Mouse (Mus musculus): ENCODE measurements at regions not wholly inside any gene's neighbourhood (a gene's known extent, or its start where the extent isn't known, plus 50 kb on each side); places are given as distances from the start of the nearest gene placed in this dataset.

DNA sequence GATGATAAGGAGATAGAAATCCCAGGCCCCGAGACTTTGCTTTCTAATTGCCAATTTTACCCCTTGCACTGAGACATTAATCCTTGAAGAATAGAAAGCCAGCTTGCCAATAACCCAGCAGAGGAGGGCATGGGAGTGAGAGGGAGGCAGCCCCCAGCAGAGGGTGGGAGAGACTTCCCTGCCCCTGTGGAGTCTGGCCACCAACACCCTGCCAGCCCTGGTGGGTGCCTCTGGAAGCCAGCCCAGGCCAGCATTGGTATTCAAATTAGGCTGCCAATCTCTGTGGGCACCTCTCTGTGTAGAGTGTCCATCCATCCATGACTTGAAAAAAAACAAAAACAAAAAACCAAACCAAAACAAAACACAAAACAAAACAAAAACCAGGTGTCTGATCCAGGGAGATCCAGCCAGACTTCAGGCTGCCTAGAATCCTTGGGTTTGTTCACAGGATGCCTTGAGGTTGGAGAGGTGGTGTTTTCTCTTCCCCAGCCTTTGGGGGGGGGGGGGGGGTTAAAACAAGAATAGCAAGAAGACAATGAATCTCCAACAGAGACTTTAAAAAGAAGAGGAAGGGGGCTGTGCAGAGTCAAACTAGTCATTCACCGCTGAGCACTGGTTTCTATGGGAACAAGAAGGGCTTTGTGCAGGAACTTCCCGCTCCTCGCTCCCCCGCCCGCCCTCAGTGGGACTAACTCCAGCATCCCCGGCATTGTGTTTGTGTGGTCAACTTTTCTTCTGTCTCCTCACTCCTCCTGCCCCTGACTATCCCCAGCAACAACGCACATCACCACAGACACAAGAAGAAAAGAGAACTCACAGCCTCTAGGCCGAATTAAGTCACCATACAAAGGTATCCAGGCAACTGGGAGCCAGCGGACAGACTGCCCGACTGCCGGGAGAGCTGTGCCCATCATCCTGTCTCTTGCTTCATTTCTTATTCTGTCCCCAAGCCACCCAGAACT lies 236.3 kb upstream of the Pabpc6 start:
- 6% methylated on average over 12 of the region's 12 CpGs for WGBS
- Histone ChIP-seq H3K4me2 (replicated peaks) (peak overlapping the region; percentile 44), H3K4me3 (replicated peaks) (peak overlapping the region; percentile 19), H3K36me3 (no peaks in the 10 kb centered on the region), H3K9ac (no peak overlapping the region), H3K27ac (replicated peaks) (no peak overlapping the region), H3K4me1 (peaks cover 21% of the 10 kb centered on the region), H3K27me3 (0 out of 2 replicates have a peak, but pooled peaks cover 3% of the 10 kb centered on the region), H3K9me3 (replicated peaks) (no peaks in the 10 kb centered on the region)
- no peak for ATAC-seq (ENCODE audit: insufficient number of reproducible peaks, low FRiP score, low TSS enrichment, low read depth)

DNA sequence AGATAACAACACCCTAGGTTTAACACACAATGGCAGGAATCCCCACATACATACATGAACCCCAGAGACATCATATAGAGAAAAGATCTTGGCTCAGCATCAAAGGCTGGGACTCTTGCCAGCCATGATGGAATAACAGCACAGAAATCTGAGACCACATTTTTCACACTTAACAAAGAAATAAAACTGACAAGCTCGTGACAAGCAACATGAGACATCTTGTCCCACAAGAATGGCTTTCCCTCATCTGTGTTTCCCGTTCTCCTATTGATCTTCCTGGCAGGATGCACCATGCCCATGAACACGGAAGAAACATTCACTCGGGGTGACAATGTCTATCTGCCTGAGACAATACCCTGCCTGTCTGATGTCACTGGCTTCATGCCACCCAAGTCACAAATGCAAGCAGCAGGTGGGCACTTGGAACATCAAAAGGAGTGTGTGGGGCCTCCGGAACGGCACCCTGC lies 235.0 kb upstream of the Pabpc6 start:
- no peaks in the 10 kb centered on the region for H3K36me3 ChIP-seq
- no peak for ATAC-seq (ENCODE audit: insufficient number of reproducible peaks, low FRiP score, low TSS enrichment, low read depth)

DNA sequence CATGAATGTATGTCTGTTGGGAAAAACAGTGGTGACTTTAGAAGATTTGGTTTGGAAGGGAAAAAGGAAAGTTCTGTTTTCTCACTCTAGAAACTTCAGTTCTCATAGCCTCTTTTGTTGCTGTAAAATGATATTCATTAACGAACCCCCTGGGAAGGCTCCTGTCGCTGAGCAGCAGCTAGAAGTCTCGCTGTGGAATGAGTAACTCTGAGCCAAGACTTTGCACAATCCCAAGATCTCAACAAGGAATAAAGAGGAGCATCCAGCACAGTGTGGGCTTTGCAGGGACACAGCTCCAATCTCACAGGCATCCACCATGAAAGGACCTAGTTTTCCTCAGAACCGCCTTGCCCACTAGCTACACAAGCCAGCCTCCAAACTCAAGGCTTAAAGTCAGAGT lies 233.8 kb upstream of the Pabpc6 start:
- Histone ChIP-seq H3K4me2 (replicated peaks) (no peak overlapping the region), H3K4me1 (peaks cover 21% of the 10 kb centered on the region), H3K36me3 (no peaks in the 10 kb centered on the region), H3K27me3 (0 out of 2 replicates have a peak, but pooled peaks cover 3% of the 10 kb centered on the region), H3K4me3 (replicated peaks) (no peak overlapping the region), H3K27ac (replicated peaks) (no peak overlapping the region), H3K9ac (no peak overlapping the region), H3K9me3 (replicated peaks) (no peaks in the 10 kb centered on the region)
- no peak for ATAC-seq (ENCODE audit: insufficient number of reproducible peaks, low FRiP score, low TSS enrichment, low read depth)
- WGBS, result 43% methylated on average over 4 of the region's 4 CpGs

More for the DNA sequence above, 235.0 kb upstream of the Pabpc6 start:
- H3K4me2 ChIP-seq (replicated peaks), result no peak overlapping the region
- no peaks in the 10 kb centered on the region for H3K9me3 ChIP-seq (replicated peaks)
- 15% methylated on average over 6 of the region's 6 CpGs for WGBS
- no peak overlapping the region for H3K9ac ChIP-seq
- no peak overlapping the region for H3K4me3 ChIP-seq (replicated peaks)
- H3K27ac ChIP-seq (replicated peaks), result no peak overlapping the region
- H3K27me3 ChIP-seq, result 0 out of 2 replicates have a peak, but pooled peaks cover 3% of the 10 kb centered on the region
- H3K4me1 ChIP-seq, result peaks cover 21% of the 10 kb centered on the region

DNA sequence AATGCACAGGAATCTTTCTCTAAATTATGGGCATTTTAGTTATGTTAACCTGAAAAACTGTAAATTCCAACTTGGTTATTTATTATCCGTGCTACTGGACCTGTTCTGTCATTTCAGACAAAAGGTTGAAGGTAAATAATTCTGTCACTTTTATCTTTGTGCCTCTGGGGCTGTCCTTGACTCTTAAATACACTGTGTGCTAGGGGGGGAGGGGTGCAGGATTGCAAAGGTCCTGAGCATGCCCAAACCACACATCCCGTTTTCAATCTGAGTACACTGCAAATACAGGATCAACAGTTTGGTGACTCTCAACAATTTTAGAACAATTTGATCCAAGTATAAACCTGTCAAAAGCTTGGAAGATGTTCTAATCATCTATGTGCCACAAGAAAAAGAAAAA lies 227.4 kb upstream of the Pabpc6 start:
- Histone ChIP-seq H3K4me2 (replicated peaks) (no peak overlapping the region), H3K9me3 (replicated peaks) (no peaks in the 10 kb centered on the region), H3K27ac (replicated peaks) (no peak overlapping the region), H3K36me3 (no peaks in the 10 kb centered on the region), H3K4me3 (replicated peaks) (no peak overlapping the region), H3K27me3 (no peaks in the 10 kb centered on the region; the same call in 1 of the 2 replicates), H3K4me1 (peaks cover 9% of the 10 kb centered on the region; the same call in 1 of the 2 replicates), H3K9ac (no peak overlapping the region)
- ATAC-seq (ENCODE audit: insufficient number of reproducible peaks, low FRiP score, low TSS enrichment, low read depth), result no peak
- 45% methylated on average over 2 of the region's 2 CpGs for WGBS

DNA sequence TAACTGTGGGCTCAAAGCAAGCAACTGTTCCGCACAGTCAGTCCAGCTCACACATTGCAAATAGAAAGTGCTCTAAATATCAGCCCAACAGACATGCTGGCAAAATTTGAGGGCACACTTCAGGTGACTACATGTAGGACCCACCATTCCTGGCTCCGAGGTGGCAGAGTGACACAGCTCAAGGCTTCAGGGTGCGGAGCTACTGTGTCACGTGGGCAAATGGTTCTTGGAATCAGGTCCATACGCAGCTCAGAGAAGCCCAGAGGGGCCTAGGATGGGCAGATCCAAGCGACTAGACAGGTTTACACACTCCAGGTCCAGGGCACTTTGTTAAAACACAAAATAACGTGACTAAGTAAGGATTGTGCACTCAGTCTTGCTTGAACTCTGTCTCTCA lies 226.2 kb upstream of the Pabpc6 start:
- Histone ChIP-seq H3K4me3 (replicated peaks) (no peak overlapping the region), H3K27ac (replicated peaks) (peak overlapping the region; percentile 51), H3K27me3 (no peaks in the 10 kb centered on the region; the same call in 1 of the 2 replicates), H3K9ac (no peak overlapping the region), H3K9me3 (replicated peaks) (no peaks in the 10 kb centered on the region), H3K4me1 (peaks cover 9% of the 10 kb centered on the region; the same call in 1 of the 2 replicates), H3K36me3 (no peaks in the 10 kb centered on the region), H3K4me2 (replicated peaks) (no peak overlapping the region)
- ATAC-seq (ENCODE audit: insufficient number of reproducible peaks, low FRiP score, low TSS enrichment, low read depth), result no peak
- WGBS, result 63% methylated on average over 7 of the region's 7 CpGs

DNA sequence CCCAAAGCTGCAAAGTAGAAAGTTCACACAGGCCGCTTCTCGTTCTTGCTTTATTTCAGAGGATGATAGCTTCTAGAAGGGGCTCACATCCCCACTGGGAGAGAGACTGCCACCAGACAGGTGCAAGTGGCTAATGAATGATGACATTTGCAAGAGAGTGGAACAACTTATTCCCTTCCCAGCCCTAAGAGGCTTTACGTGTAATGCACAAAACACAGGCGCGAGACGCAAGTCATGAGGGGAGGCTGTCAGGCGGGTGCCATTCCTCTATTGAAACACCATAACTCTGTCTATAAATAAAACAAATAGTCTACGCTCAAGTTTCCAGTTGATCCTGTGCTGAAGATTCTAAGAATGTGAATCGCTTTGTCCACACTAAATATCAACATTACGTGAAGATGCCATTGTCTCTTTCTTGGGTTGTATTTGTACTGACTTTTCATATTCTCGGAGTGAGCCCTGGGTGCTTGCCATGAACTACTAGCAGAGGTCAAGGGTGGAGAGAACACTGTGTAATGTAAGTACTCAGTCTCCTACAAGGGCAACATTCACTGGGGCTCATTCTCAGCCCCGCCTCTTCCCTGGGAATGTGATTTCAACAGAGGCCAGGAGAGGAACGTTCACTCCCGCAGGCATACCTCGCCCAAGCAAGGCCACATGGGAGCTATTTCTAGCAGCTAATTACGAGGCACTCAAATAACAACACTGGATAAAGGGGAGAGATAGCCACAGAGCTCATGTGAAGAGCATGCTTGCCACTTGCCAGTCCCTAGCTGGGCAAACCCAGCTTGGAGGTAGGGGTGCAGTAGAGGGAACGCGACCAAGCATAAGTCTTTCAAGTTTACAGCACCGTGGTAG lies 225.5 kb upstream of the Pabpc6 start:
- no peaks in the 10 kb centered on the region; the same call in 1 of the 2 replicates for H3K27me3 ChIP-seq
- no peaks in the 10 kb centered on the region for H3K36me3 ChIP-seq
- no peak overlapping the region for H3K9ac ChIP-seq
- H3K4me1 ChIP-seq, result peaks cover 9% of the 10 kb centered on the region; the same call in 1 of the 2 replicates
- peak; percentile 60 for ATAC-seq (ENCODE audit: insufficient number of reproducible peaks, low FRiP score, low TSS enrichment, low read depth)
- no peaks in the 10 kb centered on the region for H3K9me3 ChIP-seq (replicated peaks)
- peak overlapping the region; percentile 51; the same call in 1 of the 2 replicates for H3K27ac ChIP-seq (replicated peaks)
- no peak overlapping the region for H3K4me3 ChIP-seq (replicated peaks)
- 56% methylated on average over 19 of the region's 19 CpGs for WGBS
- H3K4me2 ChIP-seq (replicated peaks), result no peak overlapping the region

DNA sequence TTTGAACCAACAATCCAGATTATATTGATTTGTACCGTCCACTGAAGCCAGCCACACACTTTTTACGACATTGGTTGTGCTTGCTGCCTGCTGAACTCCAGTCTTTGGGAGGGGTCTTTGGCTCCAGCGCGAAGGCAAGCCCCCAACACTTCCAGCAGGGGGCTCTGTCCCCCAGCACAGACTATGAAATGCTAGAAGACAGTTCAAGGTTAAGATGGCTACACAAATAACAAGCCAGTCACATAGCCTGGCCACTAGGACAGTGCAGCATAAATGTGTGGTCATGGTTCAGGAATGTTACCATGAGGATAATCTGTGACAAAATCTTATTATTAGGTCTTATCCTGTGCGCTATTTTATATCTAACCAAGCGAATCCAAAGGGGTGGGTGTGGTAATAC lies 224.4 kb upstream of the Pabpc6 start:
- no peak overlapping the region for H3K4me3 ChIP-seq (replicated peaks)
- no peak overlapping the region for H3K9ac ChIP-seq
- no peak overlapping the region for H3K4me2 ChIP-seq (replicated peaks)
- no peak for ATAC-seq (ENCODE audit: insufficient number of reproducible peaks, low FRiP score, low TSS enrichment, low read depth)
- H3K4me1 ChIP-seq, result peaks cover 9% of the 10 kb centered on the region; the same call in 1 of the 2 replicates
- no peak overlapping the region for H3K27ac ChIP-seq (replicated peaks)
- 47% methylated on average over 6 of the region's 6 CpGs for WGBS
- H3K9me3 ChIP-seq (replicated peaks), result no peaks in the 10 kb centered on the region
- no peaks in the 10 kb centered on the region; the same call in 1 of the 2 replicates for H3K27me3 ChIP-seq
- no peaks in the 10 kb centered on the region for H3K36me3 ChIP-seq

DNA sequence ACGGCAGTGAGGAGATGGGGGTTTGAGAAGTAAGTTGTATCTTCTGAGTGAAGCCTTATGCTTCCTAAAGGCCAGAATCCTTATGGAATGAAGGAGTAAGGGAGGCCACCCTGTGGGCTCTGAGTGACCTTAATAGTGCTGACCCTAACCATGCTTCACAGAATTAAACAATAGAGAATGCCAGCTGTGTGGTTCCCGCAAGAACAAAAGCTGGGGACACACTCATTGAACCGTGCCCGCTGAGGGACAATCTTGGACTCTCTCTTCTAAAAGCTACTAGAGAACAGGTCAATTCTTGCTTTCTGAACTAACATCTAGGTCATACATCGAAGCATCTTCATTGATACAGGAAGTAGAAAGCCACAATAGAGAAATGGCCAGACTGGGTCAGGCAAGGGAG lies 223.3 kb upstream of the Pabpc6 start:
- 81% methylated on average over 5 of the region's 5 CpGs for WGBS
- Histone ChIP-seq H3K9me3 (replicated peaks) (no peaks in the 10 kb centered on the region), H3K4me3 (replicated peaks) (no peak overlapping the region), H3K36me3 (no peaks in the 10 kb centered on the region), H3K27ac (replicated peaks) (no peak overlapping the region), H3K4me2 (replicated peaks) (no peak overlapping the region), H3K27me3 (no peaks in the 10 kb centered on the region; the same call in 1 of the 2 replicates), H3K9ac (no peak overlapping the region), H3K4me1 (peaks cover 9% of the 10 kb centered on the region; the same call in 1 of the 2 replicates)
- ATAC-seq (ENCODE audit: insufficient number of reproducible peaks, low FRiP score, low TSS enrichment, low read depth), result no peak

DNA sequence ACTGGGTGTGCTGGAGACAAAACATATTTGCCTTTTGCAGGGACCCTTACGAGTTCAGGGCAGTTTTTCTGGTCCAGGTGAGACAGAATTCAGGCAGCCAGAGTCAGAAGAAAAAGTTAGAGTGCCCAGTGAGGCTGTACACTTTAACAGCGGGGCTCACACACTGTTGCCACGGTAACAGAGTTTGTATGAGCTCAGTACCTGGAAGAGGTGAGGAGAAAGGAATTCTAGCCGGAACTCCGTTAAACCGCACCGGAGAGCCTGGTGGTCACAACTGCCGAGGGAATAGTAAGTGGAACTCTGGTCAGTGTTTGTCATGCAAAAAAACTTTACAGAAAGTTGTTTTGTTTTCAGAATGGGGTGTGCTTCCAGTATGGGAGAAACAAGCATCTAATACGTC lies 222.6 kb upstream of the Pabpc6 start:
- Histone ChIP-seq H3K9me3 (replicated peaks) (no peaks in the 10 kb centered on the region), H3K36me3 (no peaks in the 10 kb centered on the region), H3K4me1 (peaks cover 9% of the 10 kb centered on the region; the same call in 1 of the 2 replicates), H3K4me2 (replicated peaks) (no peak overlapping the region), H3K4me3 (replicated peaks) (no peak overlapping the region), H3K9ac (no peak overlapping the region), H3K27ac (replicated peaks) (no peak overlapping the region), H3K27me3 (no peaks in the 10 kb centered on the region; the same call in 1 of the 2 replicates)
- WGBS, result 76% methylated on average over 9 of the region's 9 CpGs
- no peak for ATAC-seq (ENCODE audit: insufficient number of reproducible peaks, low FRiP score, low TSS enrichment, low read depth)

DNA sequence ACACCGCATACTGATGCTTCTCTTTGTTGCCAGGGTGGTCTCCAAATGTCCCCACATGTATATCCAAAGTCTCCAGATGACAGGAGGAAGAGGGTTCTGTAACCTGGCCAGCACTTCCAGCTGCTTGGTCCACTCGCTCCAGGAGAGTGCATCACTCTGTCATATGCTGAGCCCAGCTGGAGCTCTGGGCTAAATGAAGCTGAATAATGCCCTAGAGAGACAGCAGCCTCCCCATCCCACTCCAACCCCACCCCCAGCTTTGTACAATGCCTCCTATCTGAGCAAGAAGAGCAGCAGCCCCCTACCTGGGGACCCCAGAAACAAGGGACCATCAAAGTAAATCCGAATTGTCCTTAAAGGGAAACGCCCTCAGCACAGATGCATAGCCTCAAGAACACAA lies 219.0 kb upstream of the Pabpc6 start:
- Histone ChIP-seq H3K36me3 (no peaks in the 10 kb centered on the region), H3K9ac (no peak overlapping the region), H3K4me1 (no peaks in the 10 kb centered on the region), H3K27me3 (no peaks in the 10 kb centered on the region; the same call in 1 of the 2 replicates), H3K27ac (replicated peaks) (no peak overlapping the region), H3K4me3 (replicated peaks) (no peak overlapping the region), H3K4me2 (replicated peaks) (no peak overlapping the region), H3K9me3 (replicated peaks) (no peaks in the 10 kb centered on the region)
- WGBS, result 78% methylated on average over 4 of the region's 4 CpGs
- ATAC-seq (ENCODE audit: insufficient number of reproducible peaks, low FRiP score, low TSS enrichment, low read depth), result no peak

DNA sequence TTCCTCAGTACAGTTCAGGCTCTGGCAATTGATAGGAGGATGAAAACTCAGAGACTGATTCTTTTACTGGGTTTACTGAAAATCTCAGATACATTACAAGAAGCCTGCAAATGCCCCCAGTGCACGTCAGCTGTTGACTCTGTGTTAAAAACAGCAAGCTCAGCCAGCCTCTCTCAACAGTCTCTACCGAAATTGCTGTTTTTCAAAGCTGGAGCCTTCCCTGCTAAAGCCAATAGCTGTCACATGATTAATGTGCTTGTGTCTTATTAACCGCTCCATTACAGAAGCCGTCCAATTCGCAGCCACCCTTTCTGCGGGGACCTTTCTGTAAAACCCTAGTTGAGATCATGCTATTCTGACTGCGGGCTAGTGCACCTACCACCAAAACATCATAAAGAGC lies 215.6 kb upstream of the Pabpc6 start:
- Histone ChIP-seq H3K27me3 (no peaks in the 10 kb centered on the region), H3K27ac (replicated peaks) (no peak overlapping the region), H3K9me3 (replicated peaks) (no peaks in the 10 kb centered on the region), H3K36me3 (no peaks in the 10 kb centered on the region), H3K4me2 (replicated peaks) (no peak overlapping the region), H3K9ac (no peak overlapping the region), H3K4me1 (no peaks in the 10 kb centered on the region), H3K4me3 (replicated peaks) (no peak overlapping the region)
- ATAC-seq (ENCODE audit: insufficient number of reproducible peaks, low FRiP score, low TSS enrichment, low read depth), result no peak
- WGBS, result 75% methylated on average over 7 of the region's 7 CpGs

Measured in embryonic facial prominence, embryonic 15.5 days (tissue).